Mouse (Mus musculus) lung, adult 2 months (tissue): ENCODE results near the gene C8g.

Experiments used
- CTCF ChIP-seq: fragments of 200-500 bp; IDR thresholded peaks from 2 replicates; pipeline ENCODE4 v1.5.1; 2011; ENCODE audit warnings: mild to moderate bottlenecking, low read length, control low read depth; ENCODE audit not compliant: insufficient read depth
- POLR2A ChIP-seq: fragments of 200-500 bp; IDR thresholded peaks from 2 replicates; pipeline ENCODE4 v1.6.1; 2011; ENCODE audit warnings: low read depth, mild to moderate bottlenecking, control low read depth, low read length, borderline replicate concordance; ENCODE audit errors: extremely low read depth

GRCm38 (mm10) chr2:25505000-25505399, 3.5 kb upstream of the C8g start:
- no peak for TF ChIP-seq POLR2A
- no peak for TF ChIP-seq CTCF
